Mouse (Mus musculus): ENCODE measurements around the gene Rpl26. TPM values are rescaled to one million over a fixed set of nuclear protein-coding genes. Genes with fewer than 3 reads are reported as not detected.
"Not testable (repeated sequence)": the region's sequence is repeated elsewhere in the genome, so short reads cannot be mapped to it uniquely, and the experiment has no call there.

The Rpl26 gene
- polyA plus RNA-seq, 1 experiment from 2014 or later: 904 TPM

DNA sequence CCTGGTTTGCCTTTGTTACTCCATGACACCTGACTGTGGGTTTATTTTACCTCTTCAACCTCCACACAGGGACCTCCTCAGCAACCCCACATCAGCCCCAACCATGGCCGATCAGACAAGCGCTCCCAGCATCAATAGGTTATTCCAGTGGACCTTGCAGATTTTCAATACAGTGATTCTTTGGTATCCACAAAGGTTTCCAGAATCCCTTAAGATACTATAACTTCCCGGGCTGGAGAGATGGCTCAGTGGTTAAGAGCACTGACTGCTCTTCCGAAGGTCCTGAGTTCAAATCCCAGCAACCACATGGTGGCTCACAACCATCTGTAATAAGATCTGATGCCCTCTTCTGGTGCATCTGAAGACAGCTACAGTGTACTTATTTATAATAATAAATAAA lies 35.6 kb downstream of the Rpl26 start:
- not testable (repeated sequence) for DNase-seq (ENCODE audit: low spot score)
- H3K4me1 ChIP-seq (replicated peaks): peaks cover 14% of the 10 kb centered on the region
- WGBS: 92% methylated on average over 4 of the region's 4 CpGs

GRCm38 (mm10) chr11:68939451-68940304 lies 38.3 kb downstream of the Rpl26 start:
- 6% methylated on average over 16 of the region's 16 CpGs for WGBS
- DNase-seq (ENCODE audit: low spot score): peak; percentile 90
- H3K4me1 ChIP-seq (replicated peaks): peaks cover 11% of the 10 kb centered on the region
- no peaks in the 10 kb centered on the region for H3K9me3 ChIP-seq
- peak overlapping the region; percentile 89 for H3K27ac ChIP-seq
- H3K36me3 ChIP-seq: 0 out of 2 replicates have a peak, but pooled peaks cover 3% of the 10 kb centered on the region
- H3K4me3 ChIP-seq: peak overlapping the region; percentile 57
- no peaks in the 10 kb centered on the region for H3K27me3 ChIP-seq (ENCODE audit: insufficient read depth, poor library complexity, severe bottlenecking)

More for the DNA sequence above, 35.6 kb downstream of the Rpl26 start:
- not testable (repeated sequence) for H3K9me3 ChIP-seq; H3K27me3 ChIP-seq (ENCODE audit: insufficient read depth, poor library complexity, severe bottlenecking); H3K36me3 ChIP-seq; H3K4me3 ChIP-seq; H3K27ac ChIP-seq

DNA sequence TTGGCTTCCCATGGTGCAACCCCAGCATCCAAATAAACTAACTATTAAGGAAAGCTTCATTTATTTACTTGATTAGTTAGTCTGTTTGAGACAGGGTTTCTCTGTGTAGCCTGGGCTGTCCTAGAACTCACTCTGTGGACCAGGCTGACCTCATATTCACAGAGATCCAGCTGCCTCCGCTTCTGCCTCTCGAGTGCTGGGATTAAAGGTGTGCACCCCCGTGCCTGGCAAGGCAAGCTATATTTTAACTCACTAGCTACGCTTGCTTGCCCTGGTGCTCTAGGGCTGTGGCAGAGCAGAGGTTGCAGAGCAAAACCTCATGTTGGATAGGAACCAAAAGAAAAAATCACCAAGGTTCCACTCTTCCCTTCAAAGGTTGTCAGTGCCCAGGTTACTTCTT lies 39.1 kb downstream of the Rpl26 start:
- H3K4me1 ChIP-seq (replicated peaks): peaks cover 11% of the 10 kb centered on the region
- DNase-seq (ENCODE audit: low spot score): no peak
- H3K36me3 ChIP-seq: 0 out of 2 replicates have a peak, but pooled peaks cover 3% of the 10 kb centered on the region
- H3K27ac ChIP-seq: peak overlapping the region; percentile 89
- no peaks in the 10 kb centered on the region for H3K9me3 ChIP-seq
- no peaks in the 10 kb centered on the region for H3K27me3 ChIP-seq (ENCODE audit: insufficient read depth, poor library complexity, severe bottlenecking)
- 73% methylated on average over 4 of the region's 4 CpGs for WGBS
- peak overlapping the region; percentile 57 for H3K4me3 ChIP-seq

DNA sequence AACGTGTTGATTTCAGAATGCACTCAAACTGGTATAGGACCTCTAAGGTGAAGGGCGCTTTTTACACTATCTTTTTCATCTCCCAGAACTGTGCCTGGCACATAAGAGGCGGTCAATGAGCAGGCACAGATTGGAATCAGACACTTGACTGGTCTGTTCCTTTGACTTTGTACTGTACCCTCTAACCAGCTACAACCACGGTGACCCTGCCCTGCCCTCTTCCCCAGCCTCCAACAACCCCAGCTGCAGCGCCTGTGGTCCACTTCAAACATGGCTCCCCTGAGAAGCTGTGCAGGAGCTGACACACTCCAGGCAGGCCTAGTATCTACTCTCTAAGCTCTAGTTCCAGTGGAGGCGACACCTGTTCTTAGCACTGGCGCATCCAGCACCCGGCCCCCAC lies 41.3 kb downstream of the Rpl26 start:
- Histone ChIP-seq H3K4me3 (no peak overlapping the region), H3K27me3 (ENCODE audit: insufficient read depth, poor library complexity, severe bottlenecking) (peaks cover 22% of the 10 kb centered on the region), H3K4me1 (replicated peaks) (peaks cover 22% of the 10 kb centered on the region), H3K9me3 (no peaks in the 10 kb centered on the region), H3K36me3 (0 out of 2 replicates have a peak, but pooled peaks cover 3% of the 10 kb centered on the region), H3K27ac (no peak overlapping the region)
- no peak for DNase-seq (ENCODE audit: low spot score)
- 88% methylated on average over 8 of the region's 8 CpGs for WGBS

DNA sequence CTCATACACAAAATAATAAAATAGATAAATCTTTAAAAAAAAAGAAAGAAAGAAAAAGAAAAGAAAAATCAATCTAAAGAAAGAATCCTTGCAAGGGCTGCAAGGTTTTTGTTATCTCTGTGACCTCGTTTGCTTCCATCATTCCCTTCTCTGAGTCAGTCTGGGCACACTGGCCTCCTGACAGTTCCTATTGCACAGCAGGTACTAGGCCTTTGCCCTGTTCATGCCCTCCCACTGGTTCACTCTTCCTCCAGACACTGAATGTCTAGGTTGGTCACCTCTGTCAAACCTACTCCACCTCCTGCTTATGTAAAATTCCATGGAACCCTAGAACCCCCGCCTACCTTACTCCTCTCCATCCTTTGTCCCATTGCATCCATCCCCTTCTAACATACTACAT lies 43.9 kb downstream of the Rpl26 start:
- H3K36me3 ChIP-seq: 0 out of 2 replicates have a peak, but pooled peaks cover 3% of the 10 kb centered on the region
- WGBS: 87% methylated on average over 2 of the region's 2 CpGs
- peaks cover 15% of the 10 kb centered on the region for H3K4me1 ChIP-seq (replicated peaks)
- no peak overlapping the region for H3K4me3 ChIP-seq
- DNase-seq (ENCODE audit: low spot score): no peak
- H3K27me3 ChIP-seq (ENCODE audit: insufficient read depth, poor library complexity, severe bottlenecking): peaks cover 34% of the 10 kb centered on the region
- no peak overlapping the region for H3K27ac ChIP-seq
- no peaks in the 10 kb centered on the region for H3K9me3 ChIP-seq

- Histone ChIP-seq H3K36me3 (0 out of 2 replicates have a peak, but pooled peaks cover 3% of the 10 kb centered on the region), H3K9me3 (no peaks in the 10 kb centered on the region), H3K27ac (no peak overlapping the region), H3K4me1 (replicated peaks) (peaks cover 11% of the 10 kb centered on the region), H3K4me3 (no peak overlapping the region), H3K27me3 (ENCODE audit: insufficient read depth, poor library complexity, severe bottlenecking) (peaks cover 37% of the 10 kb centered on the region)
- WGBS: 83% methylated on average over 4 of the region's 4 CpGs
- no peak for DNase-seq (ENCODE audit: low spot score)
Observed at GRCm38 (mm10) chr11:68946001-68946400, 44.6 kb downstream of the Rpl26 start.

DNA sequence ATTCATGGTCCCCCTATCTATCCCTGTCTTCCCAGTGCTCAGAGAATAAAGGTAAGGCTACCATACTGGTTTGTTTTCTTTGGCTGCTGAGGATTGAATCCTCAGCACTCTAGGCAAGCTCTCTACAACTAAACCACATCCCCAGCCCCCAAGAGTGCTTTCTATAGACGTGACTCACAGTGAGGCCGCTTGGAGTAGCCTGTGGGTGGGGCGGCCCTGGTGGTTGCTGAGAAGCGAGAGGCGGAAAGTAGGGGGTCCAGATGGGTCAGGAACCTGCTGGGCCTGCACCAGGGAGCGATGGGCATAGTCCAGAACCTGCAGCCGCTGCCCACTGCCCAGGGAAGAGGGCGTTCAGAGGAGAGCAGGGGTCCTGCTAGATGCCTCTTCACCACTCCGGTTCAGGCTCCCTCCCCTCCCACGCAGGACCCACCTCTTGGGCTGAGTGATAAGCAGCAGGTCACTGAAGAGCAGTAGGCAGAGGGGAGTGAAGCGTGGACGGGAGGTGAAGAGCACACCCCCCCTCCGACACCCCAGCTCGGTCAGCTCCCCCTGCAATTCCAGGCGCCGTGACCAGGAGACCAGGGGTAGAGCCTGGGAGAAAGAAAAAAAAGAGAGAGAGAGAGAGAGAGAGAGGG lies 45.5 kb downstream of the Rpl26 start:
- H3K36me3 ChIP-seq: 0 out of 2 replicates have a peak, but pooled peaks cover 3% of the 10 kb centered on the region
- H3K4me1 ChIP-seq (replicated peaks): peaks cover 11% of the 10 kb centered on the region
- peak overlapping the region; percentile 31 for H3K4me3 ChIP-seq
- H3K27ac ChIP-seq: no peak overlapping the region; the same call in 1 of the 2 replicates
- DNase-seq (ENCODE audit: low spot score): no peak
- peaks cover 46% of the 10 kb centered on the region for H3K27me3 ChIP-seq (ENCODE audit: insufficient read depth, poor library complexity, severe bottlenecking)
- 9% methylated on average over 16 of the region's 16 CpGs for WGBS
- H3K9me3 ChIP-seq: no peaks in the 10 kb centered on the region

DNA sequence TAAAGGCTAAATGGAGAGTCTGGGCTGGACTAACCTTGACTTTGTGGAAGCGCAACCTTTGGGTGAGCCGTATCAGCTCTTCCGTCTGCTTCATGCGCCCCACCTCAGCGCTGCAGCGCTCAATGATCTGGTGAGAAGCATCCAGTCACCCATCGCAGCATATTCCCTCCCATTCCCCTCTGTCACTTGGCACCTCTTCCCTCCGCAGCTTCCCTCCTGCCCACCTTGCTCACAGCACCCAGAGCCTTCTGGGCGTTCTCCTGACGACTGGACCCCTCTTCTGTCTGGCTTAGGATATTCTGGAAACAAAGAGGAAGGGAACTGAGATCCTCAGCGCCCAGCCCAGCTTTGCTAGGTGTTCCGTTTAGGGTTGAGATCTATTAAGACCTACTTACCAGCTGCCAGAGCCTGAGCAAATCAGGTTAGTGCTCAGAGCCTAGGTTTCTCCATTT lies 46.2 kb downstream of the Rpl26 start:
- WGBS: 4% methylated on average over 12 of the region's 12 CpGs
- H3K27me3 ChIP-seq (ENCODE audit: insufficient read depth, poor library complexity, severe bottlenecking): peaks cover 52% of the 10 kb centered on the region
- peaks cover 11% of the 10 kb centered on the region for H3K4me1 ChIP-seq (replicated peaks)
- 0 out of 2 replicates have a peak overlapping the region, but pooled peaks have one; percentile 1 for H3K27ac ChIP-seq
- H3K4me3 ChIP-seq: peak overlapping the region; percentile 31
- no peaks in the 10 kb centered on the region for H3K9me3 ChIP-seq
- DNase-seq (ENCODE audit: low spot score): peak; percentile 17
- 0 out of 2 replicates have a peak, but pooled peaks cover 3% of the 10 kb centered on the region for H3K36me3 ChIP-seq

DNA sequence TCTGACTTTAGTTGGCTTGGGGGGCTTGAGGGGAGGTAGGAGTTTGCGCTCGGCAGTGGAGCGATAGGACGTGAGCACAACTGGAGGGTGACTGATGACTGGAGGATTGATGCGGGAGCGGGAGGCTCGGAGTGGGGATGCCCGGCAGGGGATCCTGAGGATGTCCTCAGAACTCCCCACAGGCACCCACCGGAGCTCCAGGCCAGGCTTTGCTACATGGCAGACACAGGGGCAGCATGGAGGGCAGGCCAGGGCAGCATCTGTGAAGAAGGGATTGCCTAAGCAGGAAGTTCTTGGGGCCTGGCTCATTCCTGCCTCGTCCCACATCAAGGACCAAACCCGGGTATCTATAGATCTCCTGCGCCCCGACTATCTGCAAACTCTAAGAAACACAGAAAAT lies 52.5 kb downstream of the Rpl26 start:
- DNase-seq (ENCODE audit: low spot score): peak; percentile 25
- Histone ChIP-seq H3K27me3 (ENCODE audit: insufficient read depth, poor library complexity, severe bottlenecking) (peaks cover 79% of the 10 kb centered on the region), H3K36me3 (no peaks in the 10 kb centered on the region), H3K4me3 (peak overlapping the region; percentile 51), H3K27ac (no peak overlapping the region), H3K9me3 (no peaks in the 10 kb centered on the region), H3K4me1 (replicated peaks) (peaks cover 28% of the 10 kb centered on the region)
- 4% methylated on average over 13 of the region's 13 CpGs for WGBS

GRCm38 (mm10) chr11:68954408-68954807 lies 53.0 kb downstream of the Rpl26 start:
- H3K27me3 ChIP-seq (ENCODE audit: insufficient read depth, poor library complexity, severe bottlenecking): peaks cover 79% of the 10 kb centered on the region
- WGBS: 2% methylated on average over 17 of the region's 17 CpGs
- no peaks in the 10 kb centered on the region for H3K36me3 ChIP-seq
- H3K27ac ChIP-seq: peak overlapping the region; percentile 64
- peak; percentile 29 for DNase-seq (ENCODE audit: low spot score)
- no peaks in the 10 kb centered on the region for H3K9me3 ChIP-seq
- H3K4me1 ChIP-seq (replicated peaks): peaks cover 28% of the 10 kb centered on the region
- peak overlapping the region; percentile 51 for H3K4me3 ChIP-seq

- peaks cover 73% of the 10 kb centered on the region for H3K27me3 ChIP-seq (ENCODE audit: insufficient read depth, poor library complexity, severe bottlenecking)
- H3K9me3 ChIP-seq: no peaks in the 10 kb centered on the region
- H3K4me3 ChIP-seq: peak overlapping the region; percentile 51
- H3K27ac ChIP-seq: no peak overlapping the region
- 69% methylated on average over 5 of the region's 5 CpGs for WGBS
- peaks cover 28% of the 10 kb centered on the region for H3K4me1 ChIP-seq (replicated peaks)
- H3K36me3 ChIP-seq: no peaks in the 10 kb centered on the region
- no peak for DNase-seq (ENCODE audit: low spot score)
Observed at GRCm38 (mm10) chr11:68955473-68955872, 54.1 kb downstream of the Rpl26 start.

DNA sequence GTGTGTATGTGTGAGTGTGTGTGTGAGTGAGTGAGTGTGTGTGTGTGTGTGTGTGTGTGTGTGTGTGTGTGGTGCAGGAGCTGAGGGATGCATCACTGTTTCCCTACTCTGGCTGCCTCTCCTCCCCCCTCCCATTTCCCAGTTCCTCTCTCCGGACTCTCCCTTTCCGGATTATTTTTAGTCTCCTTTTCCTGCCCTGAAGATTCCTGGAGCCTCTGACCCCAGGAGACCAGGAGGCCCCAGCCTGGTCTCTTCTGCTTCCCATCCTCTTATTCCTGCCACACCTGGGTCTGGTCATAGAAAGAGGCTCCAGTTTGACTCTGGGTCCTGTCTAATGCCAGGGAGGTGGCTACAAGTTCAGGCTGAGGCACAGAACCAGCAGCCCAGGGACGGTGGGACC lies 54.7 kb downstream of the Rpl26 start:
- H3K27me3 ChIP-seq (ENCODE audit: insufficient read depth, poor library complexity, severe bottlenecking): peaks cover 69% of the 10 kb centered on the region
- 44% methylated on average over 3 of the region's 3 CpGs for WGBS
- H3K27ac ChIP-seq: no peak overlapping the region; the same call in 1 of the 2 replicates
- peak overlapping the region; percentile 37 for H3K4me3 ChIP-seq
- H3K9me3 ChIP-seq: no peaks in the 10 kb centered on the region
- H3K36me3 ChIP-seq: no peaks in the 10 kb centered on the region
- H3K4me1 ChIP-seq (replicated peaks): peaks cover 28% of the 10 kb centered on the region
- DNase-seq (ENCODE audit: low spot score): no peak

Measured in hindbrain, embryonic 10.5 days (tissue).